Mouse (Mus musculus) ovary, adult 10 weeks (tissue): ENCODE measurements around the gene Tnfrsf12a. TPM values are rescaled to one million over a fixed set of nuclear protein-coding genes. Genes with fewer than 3 reads are reported as not detected.

Experiments
- polyA plus RNA-seq: library from polyadenylated mRNA; stranded (reverse); fragments of 350-450 nt; fragmentation: Illumina TruSeq; extraction: RNeasy Lipid Tissue Mini Kit (QIAGEN cat#74804); gene quantifications from one replicate; pipeline ENCODE4 v1.2.3, GENCODE M21; 2014

Tnfrsf12a gene
- not detected for polyA plus RNA-seq

GRCm38 (mm10) chr17:23677236-23677679 lies at the start of gene Tnfrsf12a:
TSS of gene Tnfrsf12a (minus strand) at chr17:23677468.

GRCm38 (mm10) chr17:23725999-23726757 lies 48.9 kb upstream of the Tnfrsf12a start, which contains the start of gene Pkmyt1:
TSS of gene Pkmyt1 (plus strand) at chr17:23726336.

GRCm38 (mm10) chr17:23722376-23723125 lies 45.3 kb upstream of the Tnfrsf12a start, which contains the start of gene 1520401A03Rik:
TSS of gene 1520401A03Rik (minus strand) at chr17:23722783.

GRCm38 (mm10) chr17:23683856-23684672 lies 6.8 kb upstream of the Tnfrsf12a start, which contains the start of gene Cldn9:
TSS of gene Cldn9 (minus strand) at chr17:23684026.

GRCm38 (mm10) chr17:23679127-23679835 lies 2.0 kb upstream of the Tnfrsf12a start, which contains the start of gene Cldn6:
TSS of gene Cldn6 (plus strand) at chr17:23679249.

GRCm38 (mm10) chr17:23673424-23674073 lies 3.7 kb downstream of the Tnfrsf12a start, which contains the start of the genes Hcfc1r1 and Thoc6:
TSS of gene Hcfc1r1 (plus strand) at chr17:23673596.
TSS of gene Thoc6 (minus strand) at chr17:23673882.

GRCm38 (mm10) chr17:23660117-23660875 lies 17.0 kb downstream of the Tnfrsf12a start, which contains the start of gene Bicdl2:
TSS of gene Bicdl2 (plus strand) at chr17:23660506.

GRCm38 (mm10) chr17:23644613-23645495 lies 32.4 kb downstream of the Tnfrsf12a start, which contains the start of gene Mmp25:
TSS of gene Mmp25 (minus strand) at chr17:23645277.

Other genes with a start within 250 kb of the Tnfrsf12a start
- not detected for gene Vmn2r117, start 197.8 kb downstream of the Tnfrsf12a start, polyA plus RNA-seq
- gene Zfp213, start 113.2 kb downstream of the Tnfrsf12a start, polyA plus RNA-seq = 1.5 TPM
- not detected for gene Zfp13, start 78.0 kb downstream of the Tnfrsf12a start, polyA plus RNA-seq
- gene Zscan10, start 76.6 kb downstream of the Tnfrsf12a start, polyA plus RNA-seq = not detected
- 0.26 TPM for gene Mmp25, start 32.2 kb downstream of the Tnfrsf12a start, polyA plus RNA-seq
- gene Bicdl2, start 17.0 kb downstream of the Tnfrsf12a start, polyA plus RNA-seq = not detected
- gene Hcfc1r1, start 3.9 kb downstream of the Tnfrsf12a start, polyA plus RNA-seq = 3.5 TPM
- gene Thoc6, start 3.6 kb downstream of the Tnfrsf12a start, polyA plus RNA-seq = 3.6 TPM
- not detected for gene Cldn6, start 1.8 kb upstream of the Tnfrsf12a start, polyA plus RNA-seq
- not detected for gene Cldn9, start 6.6 kb upstream of the Tnfrsf12a start, polyA plus RNA-seq
- gene 1520401A03Rik, start 45.3 kb upstream of the Tnfrsf12a start, polyA plus RNA-seq = not detected
- 0.46 TPM for gene Pkmyt1, start 48.9 kb upstream of the Tnfrsf12a start, polyA plus RNA-seq
- 2.0 TPM for gene Paqr4, start 63.4 kb upstream of the Tnfrsf12a start, polyA plus RNA-seq
- not detected for gene Kremen2, start 68.4 kb upstream of the Tnfrsf12a start, polyA plus RNA-seq
- 0.34 TPM for gene Flywch1, start 94.1 kb upstream of the Tnfrsf12a start, polyA plus RNA-seq
- gene Flywch2, start 108.6 kb upstream of the Tnfrsf12a start, polyA plus RNA-seq = not detected
- gene Srrm2, start 113.1 kb upstream of the Tnfrsf12a start, polyA plus RNA-seq = 111 TPM
- 18.7 TPM for gene Elob, start 151.7 kb upstream of the Tnfrsf12a start, polyA plus RNA-seq
- gene Prss33, start 158.6 kb upstream of the Tnfrsf12a start, polyA plus RNA-seq = not detected
- not detected for gene Prss32, start 166.4 kb upstream of the Tnfrsf12a start, polyA plus RNA-seq
- not detected for gene Prss41, start 166.7 kb upstream of the Tnfrsf12a start, polyA plus RNA-seq
- gene Prss21, start 190.6 kb upstream of the Tnfrsf12a start, polyA plus RNA-seq = not detected
- gene Dcpp1, start 203.4 kb upstream of the Tnfrsf12a start, polyA plus RNA-seq = 1.3 TPM
- not detected for gene Dcpp2, start 203.4 kb upstream of the Tnfrsf12a start, polyA plus RNA-seq
- gene Dcpp3, start 240.0 kb upstream of the Tnfrsf12a start, polyA plus RNA-seq = 4.1 TPM